In genomic region chr9:66611478-66612093, GRCm38 (mm10) we compare ENCODE assay signal across 8 mouse cellular contexts. TPM values are rescaled to one million over a fixed set of nuclear protein-coding genes. Genes with fewer than 3 reads are reported as not detected.
DNase-seq lines count a peak whose midpoint lies in the region; ATAC-seq lines count a peak whose summit lies in the region.

No protein-coding gene starts in this region.

- peaks cover 8% of the 10 kb centered on the region for H3K4me1 ChIP-seq in intestine, embryonic 16.5 days (ENCODE audit: control insufficient read depth, insufficient read depth, low read length)
- no peaks in the 10 kb centered on the region for H3K4me1 ChIP-seq in midbrain, embryonic 11.5 days (ENCODE audit: control insufficient read depth, insufficient read depth, low read length)

- 0 out of 2 replicates have a peak overlapping the region, but pooled peaks have one; percentile 23 for H3K27ac ChIP-seq in intestine, embryonic 16.5 days (ENCODE audit: low read length)
- no peak overlapping the region for H3K27ac ChIP-seq in midbrain, embryonic 11.5 days (ENCODE audit: low read depth, low read length)

- DNase-seq in adipocyte (ENCODE audit: low spot score), result peak; percentile 86
- peak; percentile 91 for DNase-seq in embryo, embryonic 10.5 days (ENCODE audit: low spot score)
- peak; percentile 89 to 93 for DNase-seq in gastrocnemius, postnatal 36 days
- peak; percentile 89 to 91 for DNase-seq in left cerebral cortex, postnatal 36 days (ENCODE audit: low spot score in 2 of 2)
- peak; percentile 99 for DNase-seq in midbrain, embryonic 11.5 days (ENCODE audit: low spot score, missing footprints)
- DNase-seq in right cerebral cortex, postnatal 4 days, result peak; percentile 93
- peak; percentile 78 for DNase-seq in yolk sac, embryonic 10.5 days (ENCODE audit: low spot score)

- peak; percentile 66 for ATAC-seq in intestine, embryonic 16.5 days
- ATAC-seq in midbrain, embryonic 11.5 days (ENCODE audit: low FRiP score), result peak; percentile 71

- no peaks in the 10 kb centered on the region for H3K36me3 ChIP-seq in intestine, embryonic 16.5 days (ENCODE audit: control insufficient read depth, insufficient read depth, low read length)
- H3K36me3 ChIP-seq in midbrain, embryonic 11.5 days (ENCODE audit: control insufficient read depth, insufficient read depth, low read length), result no peaks in the 10 kb centered on the region

- no peaks in the 10 kb centered on the region for H3K27me3 ChIP-seq in intestine, embryonic 16.5 days (replicated peaks; ENCODE audit: control insufficient read depth, insufficient read depth, low read length)
- H3K27me3 ChIP-seq in midbrain, embryonic 11.5 days (ENCODE audit: control insufficient read depth, insufficient read depth, low read length), result no peaks in the 10 kb centered on the region

- H3K9ac ChIP-seq in intestine, embryonic 16.5 days (ENCODE audit: low read depth, low read length), result peak overlapping the region; percentile 33; the same call in 1 of the 2 replicates
- no peak overlapping the region for H3K9ac ChIP-seq in midbrain, embryonic 11.5 days (ENCODE audit: low read length)

- WGBS in intestine, embryonic 16.5 days, result 15% methylated on average over 18 of the region's 18 CpGs
- 16% methylated on average over 18 of the region's 18 CpGs for WGBS in midbrain, embryonic 11.5 days

- H3K9me3 ChIP-seq in intestine, embryonic 16.5 days (ENCODE audit: control insufficient read depth, low read length), result no peaks in the 10 kb centered on the region
- no peaks in the 10 kb centered on the region for H3K9me3 ChIP-seq in midbrain, embryonic 11.5 days (ENCODE audit: control insufficient read depth, low read length)

- peak overlapping the region; percentile 37 for H3K4me2 ChIP-seq in intestine, embryonic 16.5 days (ENCODE audit: low read depth, low read length)
- H3K4me2 ChIP-seq in midbrain, embryonic 11.5 days, result peak overlapping the region; percentile 22; the same call in 1 of the 2 replicates

- H3K4me3 ChIP-seq in intestine, embryonic 16.5 days (ENCODE audit: low read length), result no peak overlapping the region
- 0 out of 2 replicates have a peak overlapping the region, but pooled peaks have one; percentile 3 for H3K4me3 ChIP-seq in midbrain, embryonic 11.5 days (ENCODE audit: low read depth, low read length)

- intact Hi-C loops in gastrocnemius, postnatal 36 days (cut with DNase I), result loop anchor here (5.0 kb wide), 1 partner anchor 99 kb away; the partner anchor contains the start of gene Fbxl22
- intact Hi-C loops in left cerebral cortex, postnatal 36 days (cut with DNase I), result no loop called here

RNA-seq across cellular contexts. Expression of gene Usp3, which starts 18.6 kb away (rescaled TPM):
- total RNA-seq in gastrocnemius, postnatal 36 days (2021), result 10 to 100 TPM; 13.2 to 15.4 TPM
- 75.5 and 79.1 TPM in 2 replicates for polyA plus RNA-seq in intestine, embryonic 16.5 days (2015; fragmentation: Nextera tagmentation; extraction: Ambion mirVana)
- total RNA-seq in left cerebral cortex, postnatal 36 days (2021), result 10 to 100 TPM; 33.5 to 36.8 TPM
- 104 and 106 TPM in 2 replicates for polyA plus RNA-seq in midbrain, embryonic 11.5 days (2014; fragmentation: Nextera tagmentation; extraction: Ambion mirVana)
